Mouse (Mus musculus) duodenum, adult 2 months (tissue): ENCODE results near the gene Gm32687. TPM values are rescaled to one million over a fixed set of nuclear protein-coding genes. Genes with fewer than 3 reads are reported as not detected.

ENCODE experiments used
- polyA plus RNA-seq: library from polyadenylated mRNA; depleted of rRNA; stranded (reverse); fragments of >200 nt; gene quantifications from 2 replicates; pipeline ENCODE4 v1.2.3, GENCODE M21; 2012; ENCODE audit warnings: low replicate concordance; rRNA removed

The Gm32687 gene
- 0.04 and 0.20 TPM in 2 replicates for polyA plus RNA-seq

DNA sequence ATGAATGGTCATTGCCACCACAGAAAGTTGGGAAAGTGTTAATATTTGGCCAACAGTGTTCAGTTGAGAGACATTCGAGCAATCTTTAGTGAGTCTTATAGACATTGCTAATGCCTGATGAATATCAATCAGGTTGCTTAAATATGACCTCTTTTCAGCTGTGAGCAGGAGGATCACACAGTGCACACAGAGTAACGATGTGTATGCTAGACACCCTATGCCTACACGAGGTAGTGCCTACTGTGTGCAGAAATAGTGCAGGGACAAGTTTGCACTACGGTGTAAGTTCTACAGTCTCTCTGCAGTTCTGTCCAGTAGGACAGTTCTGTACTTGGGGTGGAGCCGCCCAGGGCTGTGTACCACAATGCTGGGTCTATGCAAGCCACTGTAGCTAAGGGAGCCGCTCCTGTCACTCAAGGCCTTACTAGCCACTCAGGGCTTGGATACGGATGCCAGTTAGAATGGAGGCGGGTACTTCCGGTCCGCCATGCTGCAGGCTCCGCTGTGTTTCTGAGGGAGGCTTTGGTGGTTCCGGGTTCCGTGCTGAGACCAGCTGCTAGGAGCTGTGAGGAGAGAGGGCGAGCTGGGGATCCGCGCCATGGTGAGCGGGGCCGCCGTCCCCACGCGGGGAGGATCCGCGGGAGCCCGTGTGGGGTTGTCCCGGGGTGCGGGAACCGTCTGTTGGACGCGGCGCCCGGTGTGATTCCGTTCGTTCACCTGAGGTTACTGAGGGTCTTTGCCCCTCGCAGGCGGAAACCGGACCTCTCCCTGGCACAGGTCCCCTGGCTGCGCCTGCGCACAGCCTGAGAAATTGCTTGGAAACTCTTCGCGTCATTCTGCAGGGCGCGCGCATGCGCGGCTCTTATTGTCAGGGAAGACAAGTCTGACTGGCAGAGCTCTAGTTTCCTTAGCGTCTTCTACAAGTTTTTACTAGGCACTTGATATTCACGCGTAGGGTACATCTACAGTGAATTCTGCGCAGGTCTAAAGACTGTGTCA is at the start of gene Gm32687:
Gm32687 (plus strand) TSS at position 526 of the 999 bp plus-strand sequence.

DNA sequence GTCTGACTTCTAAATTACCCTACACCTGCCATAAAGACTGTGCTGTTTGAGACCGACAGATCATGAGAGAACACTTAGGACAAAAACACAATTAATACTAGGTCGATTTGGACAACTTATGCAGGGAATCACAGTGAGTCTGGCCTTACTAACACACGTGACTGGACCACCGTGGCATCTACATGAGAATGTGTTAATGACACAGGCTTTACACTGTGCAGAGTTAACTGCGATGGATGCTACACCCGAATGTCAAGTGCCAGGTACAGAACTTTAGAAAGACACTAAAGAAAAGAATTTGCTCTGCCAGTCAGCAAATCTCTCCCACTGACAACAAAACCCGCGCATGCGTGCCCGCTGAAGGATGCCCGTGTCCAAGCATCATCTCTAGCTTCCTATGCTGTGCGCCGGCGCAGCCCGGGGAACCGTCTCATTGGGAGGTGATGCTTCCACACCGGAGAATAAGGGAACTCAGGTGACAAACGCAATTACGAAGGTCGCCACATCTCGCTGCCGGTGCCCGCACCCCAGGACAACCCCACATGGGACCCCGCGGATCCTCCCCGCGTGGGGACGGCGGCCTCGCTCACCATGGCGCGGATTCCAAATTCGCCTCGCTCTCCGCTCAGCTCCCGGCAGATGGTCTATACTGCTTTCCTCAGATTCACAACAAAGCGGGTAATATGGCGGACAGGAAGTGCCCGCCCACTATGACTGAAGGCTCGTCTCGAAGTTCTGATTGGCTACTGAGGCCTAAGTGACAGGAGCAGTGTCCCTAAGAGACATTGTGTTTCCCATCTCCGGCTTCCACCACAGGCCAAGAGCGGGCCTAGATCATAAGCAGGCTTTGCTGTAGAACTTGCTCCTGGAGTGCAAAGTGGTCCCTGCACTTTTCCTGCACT is 66.4 kb downstream of the Gm32687 start, which contains the start of gene Zfp781:
Zfp781 (minus strand) TSS at position 639 of the 902 bp plus-strand sequence.

Other genes with a start within 250 kb of the Gm32687 start
- gene Sirt6, start 236.1 kb upstream of the Gm32687 start, polyA plus RNA-seq, result 33.5 and 36.6 TPM in 2 replicates
- gene Ankrd24, start 235.4 kb upstream of the Gm32687 start, polyA plus RNA-seq, result 12.7 and 25.7 TPM in 2 replicates
- gene Gm10778, start 214.9 kb upstream of the Gm32687 start, polyA plus RNA-seq, result not detected in 2 replicates
- not detected in 2 replicates for gene Zfp433, start 159.1 kb upstream of the Gm32687 start, polyA plus RNA-seq
- gene Gm3055, start 92.8 kb upstream of the Gm32687 start, polyA plus RNA-seq, result not detected in 2 replicates
- 0.04 and 0.05 TPM in 2 replicates for gene Gm4767, start 51.7 kb upstream of the Gm32687 start, polyA plus RNA-seq
- not detected in 2 replicates for gene Zfp781, start 66.5 kb downstream of the Gm32687 start, polyA plus RNA-seq
- 0.16 and 0.47 TPM in 2 replicates for gene Zfp873, start 184.2 kb downstream of the Gm32687 start, polyA plus RNA-seq
- not detected in 2 replicates for gene BC024063, start 219.4 kb downstream of the Gm32687 start, polyA plus RNA-seq